Mouse (Mus musculus) spleen, adult 2 months (tissue): ENCODE measurements at regions not wholly inside any gene's neighbourhood (a gene's known extent, or its start where the extent isn't known, plus 50 kb on each side); places are given as distances from the start of the nearest gene placed in this dataset.

Experiments
- CTCF ChIP-seq: fragments of 200-500 bp; IDR thresholded peaks from 2 replicates; pipeline ENCODE4 v1.5.1; 2011; ENCODE audit warnings: mild to moderate bottlenecking, inconsistent platforms; ENCODE audit not compliant: insufficient read depth, insufficient read length, insufficient replicate concordance; ENCODE audit errors: extremely low read depth
- POLR2A ChIP-seq: fragments of 200-500 bp; IDR thresholded peaks from 2 replicates; pipeline ENCODE4 v1.6.1; 2011; ENCODE audit warnings: low read depth, low read length, inconsistent platforms

- no peak for TF ChIP-seq CTCF
- no peak for TF ChIP-seq POLR2A
Observed at GRCm38 (mm10) chr5:112167790-112168189, 84.5 kb downstream of the Cryba4 start.
